Mouse (Mus musculus) heart, postnatal 36 days (tissue): ENCODE results near the gene Rbm39. TPM values are rescaled to one million over a fixed set of nuclear protein-coding genes. Genes with fewer than 3 reads are reported as not detected.
"Not testable (repeated sequence)": the region's sequence is repeated elsewhere in the genome, so short reads cannot be mapped to it uniquely, and the experiment has no call there.

Experiments used
- DNase-seq, 2 experiments: peaks; one replicate each; pipeline ENCODE4 v3.0.0; 2021 to 2022
- intact Hi-C: fragments of 180-260 bp; cut with DNase I; formaldehyde crosslinking; loops from one replicate; pipeline ENCODE4 v1.15.1; 2025
- total RNA-seq, 2 experiments: library from RNA; stranded (reverse); gene quantifications; 2 replicates each; pipeline ENCODE4 v1.2.3; 2021

The Rbm39 gene
- total RNA-seq, 2 experiments from 2014 or later = 143 to 146 TPM

GRCm38 (mm10) chr2:156119566-156119965 lies 60.5 kb downstream of the Rbm39 start:
- DNase-seq = no peak
- intact Hi-C loops = no loop called here

- intact Hi-C loops, DNase-seq: not testable (repeated sequence)
Measured at GRCm38 (mm10) chr2:156112080-156112423, 68.0 kb downstream of the Rbm39 start.

- intact Hi-C loops = loop anchor here (2.0 kb wide), 2 partner anchors 69 to 103 kb away; partner anchors contain the start of genes Ergic3 and Rbm39
- DNase-seq = peak; percentile 93 to 96
Measured at GRCm38 (mm10) chr2:156111358-156112079, 68.5 kb downstream of the Rbm39 start, which contains the start of the genes Cpne1 and Rbm12. Gene Cpne1 (minus strand): TSS chr2:156111965. Gene Rbm12 (minus strand): TSS chr2:156111978.

GRCm38 (mm10) chr2:156110627-156111357 lies 69.2 kb downstream of the Rbm39 start:
- intact Hi-C loops = loop anchor here (2.0 kb wide), 2 partner anchors 70 to 102 kb away; partner anchors contain the start of genes Ergic3 and Rbm39
- DNase-seq = peak in 1 of 2 experiments; percentile 22

Other genes with a start within 250 kb of the Rbm39 start
- 100 to 1,000 TPM; 235 to 283 TPM for gene Uqcc1, start 249.9 kb downstream of the Rbm39 start, total RNA-seq
- gene Gm15557, start 239.5 kb downstream of the Rbm39 start, total RNA-seq = not detected
- not detected for gene Gdf5, start 234.9 kb downstream of the Rbm39 start, total RNA-seq
- gene Cep250, start 223.8 kb downstream of the Rbm39 start, total RNA-seq = 1 to 10 TPM; 7.1 to 7.9 TPM
- under 1 TPM; 0.16 to 0.31 TPM for gene 6430550D23Rik, start 172.3 kb downstream of the Rbm39 start, total RNA-seq
- gene Ergic3, start 172.2 kb downstream of the Rbm39 start, total RNA-seq = 10 to 100 TPM; 59.7 to 61.4 TPM
- not detected for gene Fer1l4, start 127.3 kb downstream of the Rbm39 start, total RNA-seq
- gene Spag4, start 115.1 kb downstream of the Rbm39 start, total RNA-seq = 1 to 10 TPM in 1 of 2 experiments, under 1 TPM in 1; 0.87 to 1.5 TPM
- 10 to 100 TPM; 15.2 to 17.5 TPM for gene Cpne1, start 68.3 kb downstream of the Rbm39 start, total RNA-seq
- 10 to 100 TPM; 11.1 to 11.5 TPM for gene Rbm12, start 68.3 kb downstream of the Rbm39 start, total RNA-seq
- gene Gm28036, start 53.1 kb downstream of the Rbm39 start, total RNA-seq = 10 to 100 TPM in 1 of 2 experiments, 1 to 10 TPM in 1; 9.0 to 13.6 TPM
- gene Romo1, start 36.2 kb downstream of the Rbm39 start, total RNA-seq = 100 to 1,000 TPM; 345 to 377 TPM
- gene Nfs1, start 36.1 kb downstream of the Rbm39 start, total RNA-seq = 10 to 100 TPM; 86.3 to 93.6 TPM
- gene Phf20, start 16.2 kb upstream of the Rbm39 start, total RNA-seq = 10 to 100 TPM; 19.3 to 23.8 TPM
- 1 to 10 TPM in 1 of 2 experiments, under 1 TPM in 1; 0.98 to 1.1 TPM for gene Cnbd2, start 132.1 kb upstream of the Rbm39 start, total RNA-seq
- 10 to 100 TPM; 83.0 to 88.0 TPM for gene Scand1, start 132.5 kb upstream of the Rbm39 start, total RNA-seq
- 1 to 10 TPM; 6.3 to 9.1 TPM for gene Epb41l1, start 240.7 kb upstream of the Rbm39 start, total RNA-seq